Mouse (Mus musculus): ENCODE data around the gene Mcub. TPM values are rescaled to one million over a fixed set of nuclear protein-coding genes. Genes with fewer than 3 reads are reported as not detected.

Gene Mcub
- polyA plus RNA-seq, 1 experiment: 69.0 TPM

- no peak overlapping the region for H3K4me3 ChIP-seq (ENCODE audit: insufficient read depth, low read length)
- no peak for TF ChIP-seq CTCF (IDR thresholded peaks at IDR 0.05; ENCODE audit: low read depth, low read length)
- peaks cover 20% of the 10 kb centered on the region for H3K4me1 ChIP-seq (ENCODE audit: control insufficient read depth, insufficient read depth, low read length)
- H3K27ac ChIP-seq (ENCODE audit: insufficient read depth, low read depth, low read length): no peak overlapping the region
These were observed 66.1 kb downstream of the Mcub start for GRCm38 (mm10) chr3:129903866-129904265.

- no peak overlapping the region for H3K4me3 ChIP-seq (ENCODE audit: insufficient read depth, low read length)
- TF ChIP-seq POLR2A (IDR thresholded peaks at IDR 0.05; ENCODE audit: borderline replicate concordance, low read depth, low read length) (no peak), CTCF (IDR thresholded peaks at IDR 0.05; ENCODE audit: low read depth, low read length) (no peak)
- no peak overlapping the region for H3K27ac ChIP-seq (ENCODE audit: insufficient read depth, low read depth, low read length)
- H3K4me1 ChIP-seq (ENCODE audit: control insufficient read depth, insufficient read depth, low read length): peaks cover 20% of the 10 kb centered on the region
These were observed 66.6 kb downstream of the Mcub start for GRCm38 (mm10) chr3:129903369-129903768.

- Histone ChIP-seq H3K27ac (ENCODE audit: insufficient read depth, low read depth, low read length) (peak within 1 kb of the TSS; percentile 45), H3K4me3 (ENCODE audit: insufficient read depth, low read length) (peak within 1 kb of the TSS; percentile 91), H3K4me1 (ENCODE audit: control insufficient read depth, insufficient read depth, low read length) (peaks cover 20% of the 10 kb centered on the region)
- no peak for TF ChIP-seq POLR2A (IDR thresholded peaks at IDR 0.05; ENCODE audit: borderline replicate concordance, low read depth, low read length)
- no peak for TF ChIP-seq CTCF (IDR thresholded peaks at IDR 0.05; ENCODE audit: low read depth, low read length)
These were observed 68.7 kb downstream of the Mcub start, which contains the start of gene Casp6 for GRCm38 (mm10) chr3:129901271-129901809. TSS of gene Casp6 (plus strand) at chr3:129901425.

- Histone ChIP-seq H3K4me1 (ENCODE audit: control insufficient read depth, insufficient read depth, low read length) (peaks cover 13% of the 10 kb centered on the region), H3K4me3 (ENCODE audit: insufficient read depth, low read length) (no peak overlapping the region), H3K27ac (ENCODE audit: insufficient read depth, low read depth, low read length) (no peak overlapping the region)
- no peak for TF ChIP-seq CTCF (IDR thresholded peaks at IDR 0.05; ENCODE audit: low read depth, low read length)
- TF ChIP-seq POLR2A (IDR thresholded peaks at IDR 0.05; ENCODE audit: borderline replicate concordance, low read depth, low read length): no peak
These were observed 71.1 kb downstream of the Mcub start for GRCm38 (mm10) chr3:129898886-129899285.

- no peak overlapping the region for H3K27ac ChIP-seq (ENCODE audit: insufficient read depth, low read depth, low read length)
- no peak for TF ChIP-seq POLR2A (IDR thresholded peaks at IDR 0.05; ENCODE audit: borderline replicate concordance, low read depth, low read length)
- TF ChIP-seq CTCF (IDR thresholded peaks at IDR 0.05; ENCODE audit: low read depth, low read length): no peak
- H3K4me1 ChIP-seq (ENCODE audit: control insufficient read depth, insufficient read depth, low read length): no peaks in the 10 kb centered on the region
- no peak overlapping the region for H3K4me3 ChIP-seq (ENCODE audit: insufficient read depth, low read length)
These were observed 73.4 kb downstream of the Mcub start for GRCm38 (mm10) chr3:129896591-129896990.

GRCm38 (mm10) chr3:129893143-129893542 lies 76.9 kb downstream of the Mcub start:
- no peak overlapping the region for H3K27ac ChIP-seq (ENCODE audit: insufficient read depth, low read depth, low read length)
- no peak for TF ChIP-seq CTCF (IDR thresholded peaks at IDR 0.05; ENCODE audit: low read depth, low read length)
- no peak overlapping the region for H3K4me3 ChIP-seq (ENCODE audit: insufficient read depth, low read length)
- H3K4me1 ChIP-seq (ENCODE audit: control insufficient read depth, insufficient read depth, low read length): no peaks in the 10 kb centered on the region

- Histone ChIP-seq H3K4me1 (ENCODE audit: control insufficient read depth, insufficient read depth, low read length) (no peaks in the 10 kb centered on the region), H3K4me3 (ENCODE audit: insufficient read depth, low read length) (no peak overlapping the region), H3K27ac (ENCODE audit: insufficient read depth, low read depth, low read length) (no peak overlapping the region)
- TF ChIP-seq POLR2A (IDR thresholded peaks at IDR 0.05; ENCODE audit: borderline replicate concordance, low read depth, low read length): no peak
- no peak for TF ChIP-seq CTCF (IDR thresholded peaks at IDR 0.05; ENCODE audit: low read depth, low read length)
These were observed 78.0 kb downstream of the Mcub start for GRCm38 (mm10) chr3:129892003-129892402.

- Histone ChIP-seq H3K4me1 (ENCODE audit: control insufficient read depth, insufficient read depth, low read length) (no peaks in the 10 kb centered on the region), H3K4me3 (ENCODE audit: insufficient read depth, low read length) (no peak overlapping the region), H3K27ac (ENCODE audit: insufficient read depth, low read depth, low read length) (no peak overlapping the region)
- TF ChIP-seq POLR2A (IDR thresholded peaks at IDR 0.05; ENCODE audit: borderline replicate concordance, low read depth, low read length) (no peak), CTCF (IDR thresholded peaks at IDR 0.05; ENCODE audit: low read depth, low read length) (no peak)
These were observed 82.1 kb downstream of the Mcub start for GRCm38 (mm10) chr3:129887779-129888517.

- TF ChIP-seq POLR2A (IDR thresholded peaks at IDR 0.05; ENCODE audit: borderline replicate concordance, low read depth, low read length): no peak
- TF ChIP-seq CTCF (IDR thresholded peaks at IDR 0.05; ENCODE audit: low read depth, low read length): no peak
- no peak overlapping the region for H3K4me3 ChIP-seq (ENCODE audit: insufficient read depth, low read length)
- no peak overlapping the region for H3K27ac ChIP-seq (ENCODE audit: insufficient read depth, low read depth, low read length)
- H3K4me1 ChIP-seq (ENCODE audit: control insufficient read depth, insufficient read depth, low read length): no peaks in the 10 kb centered on the region
These were observed 83.6 kb downstream of the Mcub start for GRCm38 (mm10) chr3:129886430-129886829.

GRCm38 (mm10) chr3:129885577-129885976 lies 84.4 kb downstream of the Mcub start:
- no peak overlapping the region for H3K27ac ChIP-seq (ENCODE audit: insufficient read depth, low read depth, low read length)
- no peak overlapping the region for H3K4me3 ChIP-seq (ENCODE audit: insufficient read depth, low read length)
- no peaks in the 10 kb centered on the region for H3K4me1 ChIP-seq (ENCODE audit: control insufficient read depth, insufficient read depth, low read length)
- TF ChIP-seq POLR2A (IDR thresholded peaks at IDR 0.05; ENCODE audit: borderline replicate concordance, low read depth, low read length): no peak
- TF ChIP-seq CTCF (IDR thresholded peaks at IDR 0.05; ENCODE audit: low read depth, low read length): no peak

Measured in bone marrow macrophage, adult 2 months (primary cell).